Mouse (Mus musculus) heart, postnatal 14 days (tissue): ENCODE measurements around the gene Hlx. TPM values are rescaled to one million over a fixed set of nuclear protein-coding genes. Genes with fewer than 3 reads are reported as not detected.

Experiments used
- DNase-seq, 2 experiments: peaks; one replicate each; pipeline ENCODE4 v3.0.0; 2021 to 2022
- intact Hi-C: fragments of 180-260 bp; cut with DNase I; formaldehyde crosslinking; loops from one replicate; pipeline ENCODE4 v1.15.1; 2025
- total RNA-seq, 2 experiments: library from RNA; stranded (reverse); gene quantifications; 2 replicates each; pipeline ENCODE4 v1.2.3; 2021

Hlx gene
- total RNA-seq, 2 experiments from 2014 or later: 17.7 to 23.1 TPM

- DNase-seq: no peak
- intact Hi-C loops: no loop called here
Measured at GRCm38 (mm10) chr1:184717691-184718200, 14.7 kb downstream of the Hlx start.

GRCm38 (mm10) chr1:184717016-184717568, 15.3 kb downstream of the Hlx start:
- intact Hi-C loops: no loop called here
- no peak for DNase-seq

- intact Hi-C loops: no loop called here
- DNase-seq: no peak
Measured at GRCm38 (mm10) chr1:184716117-184716516, 16.3 kb downstream of the Hlx start.

GRCm38 (mm10) chr1:184715693-184716092, 16.7 kb downstream of the Hlx start:
- intact Hi-C loops: no loop called here
- DNase-seq: no peak

GRCm38 (mm10) chr1:184714515-184714914, 17.9 kb downstream of the Hlx start:
- intact Hi-C loops: no loop called here
- no peak for DNase-seq

- no peak for DNase-seq
- intact Hi-C loops: no loop called here
Measured at GRCm38 (mm10) chr1:184713716-184714115, 18.7 kb downstream of the Hlx start.

GRCm38 (mm10) chr1:184707532-184708248, 24.7 kb downstream of the Hlx start:
- intact Hi-C loops: no loop called here
- DNase-seq: no peak

- intact Hi-C loops: no loop called here
- no peak for DNase-seq
Measured at GRCm38 (mm10) chr1:184704901-184705300, 27.5 kb downstream of the Hlx start.

GRCm38 (mm10) chr1:184699295-184699694, 33.1 kb downstream of the Hlx start:
- DNase-seq: no peak
- intact Hi-C loops: no loop called here

- intact Hi-C loops: no loop called here
- DNase-seq: no peak
Measured at GRCm38 (mm10) chr1:184695451-184695850, 37.0 kb downstream of the Hlx start.

GRCm38 (mm10) chr1:184692204-184692904, 40.1 kb downstream of the Hlx start:
- DNase-seq: no peak
- intact Hi-C loops: no loop called here

GRCm38 (mm10) chr1:184691240-184691639, 41.2 kb downstream of the Hlx start:
- intact Hi-C loops: no loop called here
- DNase-seq: no peak

- intact Hi-C loops: no loop called here
- DNase-seq: no peak
Measured at GRCm38 (mm10) chr1:184688026-184688425, 44.4 kb downstream of the Hlx start.

GRCm38 (mm10) chr1:184687512-184687911, 44.9 kb downstream of the Hlx start:
- intact Hi-C loops: no loop called here
- DNase-seq: no peak

GRCm38 (mm10) chr1:184683541-184683940, 48.9 kb downstream of the Hlx start:
- DNase-seq: no peak
- intact Hi-C loops: no loop called here

- intact Hi-C loops: no loop called here
Measured at GRCm38 (mm10) chr1:184679416-184679965, 52.9 kb downstream of the Hlx start.

GRCm38 (mm10) chr1:184677641-184678040, 54.8 kb downstream of the Hlx start:
- intact Hi-C loops: no loop called here
- DNase-seq: no peak

More at GRCm38 (mm10) chr1:184679416-184679965, 52.9 kb downstream of the Hlx start:
- no peak for DNase-seq
